Mouse (Mus musculus): Measurements from ENCODE around the gene Cad. TPM values are rescaled to one million over a fixed set of nuclear protein-coding genes. Genes with fewer than 3 reads are reported as not detected.

Cad gene
- polyA plus RNA-seq, 1 experiment from 2014 or later = 11.8 TPM

- peak overlapping the region; percentile 66 for H3K9ac ChIP-seq (ENCODE audit: low read depth, low read length)
- no peaks in the 10 kb centered on the region for H3K9me3 ChIP-seq (replicated peaks; ENCODE audit: low read length)
- WGBS = 14% methylated on average over 19 of the region's 19 CpGs
- DNase-seq (ENCODE audit: low spot score) (peak; percentile 18), ATAC-seq (replicated peaks; ENCODE audit: low FRiP score, low read depth) (peak; percentile 55; the same call in 1 of the 2 replicates)
- peak overlapping the region; percentile 83 for H3K4me2 ChIP-seq (ENCODE audit: low read length)
- H3K4me1 ChIP-seq (replicated peaks; ENCODE audit: insufficient read depth, low read length) = peaks cover 9% of the 10 kb centered on the region; the same call in 1 of the 2 replicates
- H3K36me3 ChIP-seq (ENCODE audit: insufficient read depth, low read length) = peaks cover 21% of the 10 kb centered on the region
- no peak for TF ChIP-seq CTCF (IDR thresholded peaks at IDR 0.05; ENCODE audit: low read depth)
- peak overlapping the region; percentile 43; the same call in 1 of the 2 replicates for H3K27ac ChIP-seq
- no peaks in the 10 kb centered on the region for H3K27me3 ChIP-seq (ENCODE audit: insufficient read depth, low read length)
- H3K4me3 ChIP-seq (replicated peaks; ENCODE audit: low read depth, low read length) = peak overlapping the region; percentile 51
Observed at GRCm38 (mm10) chr5:31055216-31056140, 898 bp downstream of the Cad start.

DNA sequence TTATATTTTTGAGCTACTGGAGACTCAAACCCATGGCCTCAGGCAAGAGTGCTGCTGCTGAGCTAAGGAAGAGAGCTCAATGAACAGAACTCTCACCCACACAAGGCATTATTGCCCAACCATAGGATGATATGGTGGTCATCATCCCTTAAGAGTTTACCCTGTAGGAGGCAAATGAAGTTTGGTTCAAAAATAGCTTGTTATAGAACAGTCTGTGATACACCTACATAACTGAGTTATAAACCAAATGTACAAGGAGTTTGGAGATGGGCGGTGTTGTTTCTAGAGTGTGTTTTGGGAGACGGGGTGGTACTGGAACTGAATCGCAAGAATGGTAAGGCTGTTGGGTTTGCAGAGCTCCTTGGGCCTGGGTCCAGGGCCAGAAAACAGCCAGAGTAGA lies 15.2 kb downstream of the Cad start:
- ATAC-seq (replicated peaks; ENCODE audit: low FRiP score, low read depth) (no peak), DNase-seq (ENCODE audit: low spot score) (no peak)
- no peaks in the 10 kb centered on the region for H3K9me3 ChIP-seq (replicated peaks; ENCODE audit: low read length)
- TF ChIP-seq CTCF (IDR thresholded peaks at IDR 0.05; ENCODE audit: low read depth) = no peak
- WGBS = 97% methylated on average over 3 of the region's 3 CpGs
- H3K4me2 ChIP-seq (ENCODE audit: low read length) = no peak overlapping the region
- H3K4me1 ChIP-seq (replicated peaks; ENCODE audit: insufficient read depth, low read length) = no peaks in the 10 kb centered on the region
- H3K27me3 ChIP-seq (ENCODE audit: insufficient read depth, low read length) = no peaks in the 10 kb centered on the region
- peaks cover 72% of the 10 kb centered on the region for H3K36me3 ChIP-seq (ENCODE audit: insufficient read depth, low read length)
- no peak overlapping the region for H3K4me3 ChIP-seq (replicated peaks; ENCODE audit: low read depth, low read length)
- H3K9ac ChIP-seq (ENCODE audit: low read depth, low read length) = no peak overlapping the region
- H3K27ac ChIP-seq = no peak overlapping the region

GRCm38 (mm10) chr5:31071059-31071458 lies 16.5 kb downstream of the Cad start:
- DNase-seq (ENCODE audit: low spot score) (no peak), ATAC-seq (replicated peaks; ENCODE audit: low FRiP score, low read depth) (no peak)
- Histone ChIP-seq H3K27me3 (ENCODE audit: insufficient read depth, low read length) (no peaks in the 10 kb centered on the region), H3K4me2 (ENCODE audit: low read length) (no peak overlapping the region), H3K9ac (ENCODE audit: low read depth, low read length) (no peak overlapping the region), H3K9me3 (replicated peaks; ENCODE audit: low read length) (no peaks in the 10 kb centered on the region), H3K27ac (no peak overlapping the region), H3K36me3 (ENCODE audit: insufficient read depth, low read length) (peaks cover 69% of the 10 kb centered on the region), H3K4me3 (replicated peaks; ENCODE audit: low read depth, low read length) (no peak overlapping the region), H3K4me1 (replicated peaks; ENCODE audit: insufficient read depth, low read length) (no peaks in the 10 kb centered on the region)
- no peak for TF ChIP-seq CTCF (IDR thresholded peaks at IDR 0.05; ENCODE audit: low read depth)
- 76% methylated on average over 2 of the region's 2 CpGs for WGBS

- ATAC-seq (replicated peaks; ENCODE audit: low FRiP score, low read depth) (no peak), DNase-seq (ENCODE audit: low spot score) (no peak)
- H3K27me3 ChIP-seq (ENCODE audit: insufficient read depth, low read length) = no peaks in the 10 kb centered on the region
- H3K4me2 ChIP-seq (ENCODE audit: low read length) = no peak overlapping the region
- H3K4me1 ChIP-seq (replicated peaks; ENCODE audit: insufficient read depth, low read length) = no peaks in the 10 kb centered on the region
- 97% methylated on average over 11 of the region's 11 CpGs for WGBS
- TF ChIP-seq CTCF (IDR thresholded peaks at IDR 0.05; ENCODE audit: low read depth) = no peak
- no peak overlapping the region for H3K27ac ChIP-seq
- H3K36me3 ChIP-seq (ENCODE audit: insufficient read depth, low read length) = peaks cover 65% of the 10 kb centered on the region
- no peak overlapping the region for H3K4me3 ChIP-seq (replicated peaks; ENCODE audit: low read depth, low read length)
- no peaks in the 10 kb centered on the region for H3K9me3 ChIP-seq (replicated peaks; ENCODE audit: low read length)
- H3K9ac ChIP-seq (ENCODE audit: low read depth, low read length) = no peak overlapping the region
Observed at GRCm38 (mm10) chr5:31071821-31072220, 17.2 kb downstream of the Cad start.

DNA sequence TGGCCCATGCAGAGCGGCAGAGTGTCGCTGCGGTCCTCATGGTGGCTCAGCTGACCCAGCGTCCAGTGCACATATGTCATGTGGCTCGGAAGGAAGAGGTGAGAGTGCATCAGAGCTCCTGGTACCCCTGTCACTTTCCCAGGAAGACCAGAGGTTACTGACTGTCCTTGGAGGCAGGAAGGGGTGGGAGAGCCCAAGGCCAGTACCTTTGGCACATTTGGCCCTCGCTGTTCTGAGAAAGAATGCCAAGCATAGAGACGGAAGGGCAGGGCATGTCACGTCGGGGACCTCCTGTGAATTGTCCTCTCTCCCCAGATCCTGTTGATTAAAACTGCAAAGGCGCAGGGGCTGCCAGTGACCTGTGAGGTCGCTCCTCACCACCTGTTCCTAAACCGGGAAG lies 18.6 kb downstream of the Cad start:
- Histone ChIP-seq H3K4me3 (replicated peaks; ENCODE audit: low read depth, low read length) (no peak overlapping the region), H3K4me1 (replicated peaks; ENCODE audit: insufficient read depth, low read length) (no peaks in the 10 kb centered on the region), H3K9ac (ENCODE audit: low read depth, low read length) (no peak overlapping the region), H3K27ac (no peak overlapping the region), H3K9me3 (replicated peaks; ENCODE audit: low read length) (no peaks in the 10 kb centered on the region), H3K4me2 (ENCODE audit: low read length) (no peak overlapping the region), H3K36me3 (ENCODE audit: insufficient read depth, low read length) (peaks cover 63% of the 10 kb centered on the region), H3K27me3 (ENCODE audit: insufficient read depth, low read length) (no peaks in the 10 kb centered on the region)
- DNase-seq (ENCODE audit: low spot score) = no peak
- TF ChIP-seq CTCF (IDR thresholded peaks at IDR 0.05; ENCODE audit: low read depth) = no peak
- 92% methylated on average over 12 of the region's 12 CpGs for WGBS
- ATAC-seq (replicated peaks; ENCODE audit: low FRiP score, low read depth) = no peak

DNA sequence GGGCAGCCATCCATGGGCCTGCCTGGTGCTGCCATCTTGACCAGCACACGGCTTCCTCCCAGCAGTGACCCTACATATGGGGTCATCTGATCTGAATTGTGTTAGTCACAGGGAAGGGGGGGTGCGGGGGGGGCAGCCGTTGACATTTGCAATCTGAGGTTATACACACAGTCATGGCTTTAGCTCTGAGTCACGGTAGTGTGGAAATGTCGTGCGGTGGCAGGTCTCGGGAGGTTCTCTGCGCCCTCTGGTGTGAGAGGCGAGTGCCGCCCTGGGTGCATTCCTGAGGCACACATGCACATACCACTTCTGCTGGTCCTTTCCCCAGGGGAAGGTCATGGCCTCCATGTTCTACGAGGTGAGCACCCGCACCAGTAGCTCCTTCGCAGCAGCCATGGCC lies 21.8 kb downstream of the Cad start:
- no peak overlapping the region for H3K9ac ChIP-seq (ENCODE audit: low read depth, low read length)
- H3K27ac ChIP-seq = no peak overlapping the region
- peaks cover 46% of the 10 kb centered on the region for H3K36me3 ChIP-seq (ENCODE audit: insufficient read depth, low read length)
- H3K4me1 ChIP-seq (replicated peaks; ENCODE audit: insufficient read depth, low read length) = no peaks in the 10 kb centered on the region
- no peaks in the 10 kb centered on the region for H3K27me3 ChIP-seq (ENCODE audit: insufficient read depth, low read length)
- TF ChIP-seq CTCF (IDR thresholded peaks at IDR 0.05; ENCODE audit: low read depth) = 0 out of 2 replicates have a peak, but pooled peaks have one; percentile 9
- ATAC-seq (replicated peaks; ENCODE audit: low FRiP score, low read depth) (0 out of 2 replicates have a peak, but pooled peaks have one; percentile 18), DNase-seq (ENCODE audit: low spot score) (no peak)
- H3K4me3 ChIP-seq (replicated peaks; ENCODE audit: low read depth, low read length) = no peak overlapping the region
- 76% methylated on average over 13 of the region's 13 CpGs for WGBS
- no peak overlapping the region for H3K4me2 ChIP-seq (ENCODE audit: low read length)
- H3K9me3 ChIP-seq (replicated peaks; ENCODE audit: low read length) = no peaks in the 10 kb centered on the region

Data from kidney, postnatal 0 days (tissue).